Mouse (Mus musculus): ENCODE measurements around the gene Fbln5.
A peak's percentile ranks its signal among the peaks of the same experiment; 100 is the strongest.

Fbln5 gene

GRCm38 (mm10) chr12:101818608-101819370 is at the start of gene Fbln5:
Fbln5 (minus strand) TSS chr12:101819055.
- DNase-seq (ENCODE audit: low spot score in 2 of 2): peak in 1 of 2 experiments; percentile 10

GRCm38 (mm10) chr12:101862286-101862964 is 43.6 kb upstream of the Fbln5 start:
- no peak for DNase-seq (ENCODE audit: low spot score in 2 of 2)

DNA sequence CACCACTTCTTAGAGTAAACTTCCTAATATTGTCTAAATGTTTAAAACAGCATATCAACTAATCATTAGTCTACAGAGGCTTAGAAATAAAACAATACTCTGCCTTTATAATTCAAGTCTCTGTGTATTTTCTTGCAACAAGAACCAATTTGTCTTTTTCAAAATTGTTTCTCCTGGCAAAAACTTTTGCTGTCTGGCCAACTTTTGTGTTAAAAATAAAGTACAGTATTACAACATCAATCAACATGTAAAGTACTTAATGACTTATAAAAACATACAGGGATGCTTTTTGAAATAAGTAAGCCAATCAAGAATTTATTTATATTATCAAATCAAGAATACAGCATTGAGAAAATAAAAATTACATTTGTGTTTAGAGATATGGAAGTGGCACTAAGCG is 41.4 kb upstream of the Fbln5 start:
- DNase-seq (ENCODE audit: low spot score in 2 of 2): no peak

GRCm38 (mm10) chr12:101858011-101858410 is 39.2 kb upstream of the Fbln5 start:
- no peak for DNase-seq (ENCODE audit: low spot score in 2 of 2)

DNA sequence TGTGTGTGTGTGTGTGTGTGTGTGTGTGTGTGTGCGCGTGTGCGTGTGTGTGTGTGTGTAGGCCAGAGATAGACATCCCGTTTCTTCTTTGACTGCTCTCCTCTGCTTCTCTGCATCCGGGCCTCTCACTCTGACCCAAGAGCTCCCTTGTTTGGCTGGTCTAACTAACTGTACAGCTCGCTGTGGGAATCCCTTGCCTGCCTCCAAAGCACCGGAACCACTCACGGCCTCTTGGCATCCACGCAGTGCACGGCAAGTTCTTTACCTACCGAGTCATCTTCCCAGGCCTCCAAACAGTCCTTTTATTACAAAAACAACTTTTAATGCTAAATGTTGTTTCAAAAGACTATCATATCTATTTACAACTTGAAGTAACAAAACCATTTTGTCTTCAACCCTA is 35.5 kb upstream of the Fbln5 start:
- DNase-seq (ENCODE audit: low spot score in 2 of 2): no peak

DNA sequence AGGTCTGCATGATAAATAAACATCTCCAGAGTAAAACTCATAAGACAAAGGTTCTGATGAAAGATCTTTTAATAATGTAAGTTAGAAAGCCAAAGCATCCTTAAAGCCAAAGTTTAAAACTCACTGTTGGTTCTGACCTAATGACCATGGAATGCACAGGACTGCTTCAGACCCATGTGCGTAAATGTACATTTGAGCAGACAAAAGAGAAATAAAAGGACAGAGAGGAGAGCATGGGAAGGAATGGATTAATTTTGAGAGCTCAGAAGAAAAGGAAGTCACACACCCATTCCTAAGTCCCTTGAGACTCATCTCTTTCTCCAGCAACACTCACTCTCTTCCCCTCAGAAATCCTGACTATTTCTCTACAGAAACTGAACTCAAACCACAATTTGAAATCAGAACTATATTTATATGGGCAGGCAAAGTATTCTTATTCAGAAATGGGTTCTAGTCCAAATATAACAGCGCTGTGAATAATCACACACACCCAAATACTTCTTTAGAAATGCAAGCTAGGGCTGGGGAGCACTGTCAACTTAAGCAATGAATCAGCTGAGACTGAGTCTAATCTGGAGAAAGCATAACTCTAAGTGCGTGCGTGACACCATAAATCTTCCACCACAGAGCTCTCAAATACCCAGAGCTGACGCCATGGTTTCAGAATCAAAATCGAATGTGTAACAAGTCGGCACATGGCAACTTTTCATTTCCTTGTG is 33.1 kb upstream of the Fbln5 start:
- no peak for DNase-seq (ENCODE audit: low spot score in 2 of 2)

- DNase-seq (ENCODE audit: low spot score in 2 of 2): no peak
These were observed 32.5 kb upstream of the Fbln5 start for GRCm38 (mm10) chr12:101851314-101851713.

DNA sequence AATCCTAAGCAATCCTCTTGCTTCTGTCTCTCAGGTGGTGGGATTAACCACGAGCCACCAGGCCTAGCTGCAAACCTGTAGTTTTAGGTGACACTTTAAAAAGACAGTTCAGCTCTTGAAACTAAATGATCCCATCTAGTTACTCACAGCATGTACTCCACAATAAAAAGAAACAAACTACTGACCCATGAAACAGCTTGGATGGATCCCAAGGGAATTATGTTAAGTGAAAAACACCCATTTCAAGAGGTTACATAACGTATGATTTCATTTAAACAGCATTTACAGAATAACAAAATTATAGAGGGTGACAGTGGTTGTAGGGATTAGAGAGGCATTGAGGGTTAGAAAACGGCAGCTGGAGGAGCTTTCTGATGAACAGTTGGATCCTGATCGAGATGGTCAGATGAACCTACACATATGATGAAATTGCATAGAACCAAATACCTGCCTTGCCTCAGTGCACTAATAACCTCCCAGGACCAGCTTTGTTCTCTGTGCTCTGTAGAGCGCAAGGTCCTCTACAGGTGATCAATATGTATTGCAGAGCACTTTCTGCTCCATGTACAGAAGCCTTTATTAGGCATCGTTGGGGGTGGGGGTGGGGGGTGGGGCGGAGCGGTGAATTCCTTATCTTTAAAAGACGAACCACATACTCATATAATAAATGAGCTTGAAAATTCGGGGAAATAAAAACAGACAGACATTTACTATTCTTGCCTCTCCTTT is 17.9 kb upstream of the Fbln5 start:
- DNase-seq (ENCODE audit: low spot score in 2 of 2): no peak

- DNase-seq (ENCODE audit: low spot score in 2 of 2): no peak
These were observed 15.9 kb upstream of the Fbln5 start for GRCm38 (mm10) chr12:101834715-101835114.

GRCm38 (mm10) chr12:101833776-101834175 is 14.9 kb upstream of the Fbln5 start:
- DNase-seq (ENCODE audit: low spot score in 2 of 2): no peak

DNA sequence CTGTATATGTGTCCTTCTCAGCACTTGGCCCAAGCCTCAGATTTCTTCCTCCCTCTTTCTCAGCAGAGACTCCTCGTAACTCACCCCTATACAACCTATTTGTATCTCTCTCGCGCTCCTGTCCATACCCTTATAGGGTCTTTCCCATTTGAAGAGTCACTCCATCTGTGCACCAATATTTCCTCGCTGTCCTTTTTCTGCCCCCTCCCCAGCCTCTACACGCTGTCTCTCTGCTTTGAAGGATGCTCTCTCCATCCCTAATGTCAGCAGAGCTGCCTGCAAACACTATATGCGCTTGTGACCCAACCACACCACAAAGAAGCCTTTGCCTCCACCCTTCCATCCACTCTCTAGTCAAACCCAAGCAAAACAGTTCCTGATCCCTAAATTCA is 14.3 kb upstream of the Fbln5 start:
- DNase-seq (ENCODE audit: low spot score in 2 of 2): no peak

GRCm38 (mm10) chr12:101832179-101833114 is 13.6 kb upstream of the Fbln5 start:
- no peak for DNase-seq (ENCODE audit: low spot score in 2 of 2)

- no peak for DNase-seq (ENCODE audit: low spot score in 2 of 2)
These were observed 12.4 kb upstream of the Fbln5 start for GRCm38 (mm10) chr12:101831221-101831620.

DNA sequence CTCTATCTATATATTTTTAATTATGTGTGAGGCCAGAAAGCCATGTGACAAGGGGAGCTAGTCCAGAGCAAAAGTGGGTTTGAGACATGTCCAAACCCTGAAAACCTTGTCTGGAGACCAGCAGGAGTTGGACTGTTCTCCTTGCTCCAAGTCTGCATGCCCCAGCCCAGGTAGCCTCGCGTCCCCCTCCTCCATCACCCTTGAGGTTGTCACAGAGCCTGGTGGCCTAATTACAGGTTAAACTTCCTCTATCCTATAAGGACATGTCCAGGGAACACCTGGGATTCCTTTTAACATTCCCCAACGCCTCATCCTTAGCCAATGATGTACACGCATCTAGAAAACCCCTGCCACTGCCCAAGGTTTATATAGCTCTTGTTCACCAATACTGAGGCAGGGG is 4.3 kb upstream of the Fbln5 start:
- no peak for DNase-seq (ENCODE audit: low spot score in 2 of 2)

DNA sequence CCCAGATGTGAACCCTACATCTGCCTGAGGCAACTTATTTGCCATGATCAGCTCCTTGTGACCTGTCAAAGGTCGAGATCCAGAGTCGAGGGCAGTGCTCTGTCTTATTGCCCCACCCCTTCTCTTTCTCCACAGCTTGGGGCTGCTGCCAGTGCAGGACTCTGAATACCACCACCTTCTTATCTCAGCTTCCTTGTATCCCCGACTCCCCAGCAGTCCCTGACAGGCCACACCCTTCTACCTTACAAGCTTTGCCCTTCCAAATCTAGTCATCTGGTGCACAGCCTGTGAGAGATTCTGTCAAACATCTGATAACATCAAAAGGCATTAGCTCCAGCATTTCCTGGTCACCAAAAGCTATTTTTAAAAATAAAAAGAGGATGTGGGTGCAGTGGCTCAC is 2.7 kb upstream of the Fbln5 start:
- no peak for DNase-seq (ENCODE audit: low spot score in 2 of 2)

GRCm38 (mm10) chr12:101819570-101819969 is 715 bp upstream of the Fbln5 start:
- no peak for DNase-seq (ENCODE audit: low spot score in 2 of 2)

GRCm38 (mm10) chr12:101818246-101818607 is 628 bp downstream of the Fbln5 start:
- DNase-seq (ENCODE audit: low spot score in 2 of 2): no peak

GRCm38 (mm10) chr12:101816810-101817209 is 2.0 kb downstream of the Fbln5 start:
- no peak for DNase-seq (ENCODE audit: low spot score in 2 of 2)

DNA sequence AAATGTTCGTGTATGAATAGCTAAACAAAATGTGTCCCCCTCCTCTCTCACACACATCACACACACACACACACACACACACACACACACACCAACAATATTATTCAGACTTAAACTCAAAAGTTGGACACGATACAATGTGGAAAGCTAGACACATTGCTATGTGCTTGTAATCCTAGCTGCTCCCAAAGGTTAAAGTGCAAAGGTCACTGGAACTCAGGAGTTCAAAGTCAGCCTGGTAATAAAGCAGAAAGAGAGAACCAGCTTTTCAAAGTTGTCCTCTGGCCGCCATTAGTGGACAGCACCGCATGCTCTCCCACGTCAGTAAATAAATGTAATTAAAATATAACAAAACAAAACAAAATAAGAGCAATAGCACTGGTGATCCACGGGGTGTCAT is 3.1 kb downstream of the Fbln5 start:
- DNase-seq (ENCODE audit: low spot score in 2 of 2): no peak

- DNase-seq (ENCODE audit: low spot score in 2 of 2): no peak
These were observed 4.4 kb downstream of the Fbln5 start for GRCm38 (mm10) chr12:101814423-101814822.

- peak in 1 of 2 experiments; percentile 33 for DNase-seq (ENCODE audit: low spot score in 2 of 2)
These were observed 7.7 kb downstream of the Fbln5 start for GRCm38 (mm10) chr12:101811181-101811580.

Data from thymus, postnatal 10 days (tissue).